Mouse (Mus musculus) lung, embryonic 14.5 days (tissue): ENCODE measurements around the gene 2010111I01Rik. TPM values are rescaled to one million over a fixed set of nuclear protein-coding genes. Genes with fewer than 3 reads are reported as not detected.

Source experiments
- ATAC-seq: fragments of 200-750 bp; cut with Nextera tagmentation; 2 replicates; pipeline ENCODE4 v1.8.0; 2017; ENCODE audit warnings: mild to moderate bottlenecking, moderate TSS enrichment, moderate library complexity; ENCODE audit not compliant: insufficient read depth
- DNase-seq: peaks from one replicate; pipeline ENCODE4 v3.0.0-alpha.2; 2015
- H3K27ac ChIP-seq: fragments of 300-500 bp; sonication (generic); 2 replicates; pipeline ENCODE4 v1.5.1; 2014; ENCODE audit warnings: low read depth, mild to moderate bottlenecking, moderate library complexity
- H3K27me3 ChIP-seq: fragments of 300-500 bp; sonication (generic); 2 replicates; pipeline ENCODE4 v1.6.1; 2014; ENCODE audit warnings: low read length, control low read depth; ENCODE audit not compliant: insufficient read depth
- H3K36me3 ChIP-seq: fragments of 300-500 bp; sonication (generic); 2 replicates; pipeline ENCODE4 v1.6.1; 2014; ENCODE audit warnings: control low read depth; ENCODE audit not compliant: insufficient read depth
- H3K4me1 ChIP-seq: fragments of 300-500 bp; sonication (generic); 2 replicates; pipeline ENCODE4 v1.6.1; 2014; ENCODE audit warnings: antibody characterized with exemption, control low read depth; ENCODE audit not compliant: insufficient read depth
- H3K4me2 ChIP-seq: fragments of 300-500 bp; sonication (generic); 2 replicates; pipeline ENCODE4 v1.6.1; 2014; ENCODE audit warnings: mild to moderate bottlenecking
- H3K4me3 ChIP-seq: fragments of 300-500 bp; sonication (generic); 2 replicates; pipeline ENCODE4 v1.5.1; 2014; ENCODE audit warnings: low read depth, low read length
- H3K9ac ChIP-seq: fragments of 300-500 bp; sonication (generic); 2 replicates; pipeline ENCODE4 v1.6.1; 2014
- H3K9me3 ChIP-seq: fragments of 300-500 bp; sonication (generic); 2 replicates; pipeline ENCODE4 v1.6.1; 2016; ENCODE audit warnings: low read depth, low read length, control low read depth
- CTCF ChIP-seq: IDR thresholded peaks from 2 replicates; pipeline ENCODE4 v1.5.1; 2016; ENCODE audit warnings: antibody characterized with exemption, low read depth
- WGBS: fragments of 180-500 bp; shearing (Covaris S2); extraction: QIAGEN DNeasy Blood & Tissue Kit; methylation state at CpG from one replicate; pipeline ENCODE4 v1.1.7; 2014; 5-methylcytosine and 5-hydroxymethylcytosine counted together
- polyA plus RNA-seq: library from polyadenylated mRNA; unstranded; fragments of >200 nt; fragmentation: Nextera tagmentation; extraction: Ambion mirVana; gene quantifications from 2 replicates; pipeline ENCODE4 v1.2.1, GENCODE M21; 2014

2010111I01Rik gene
- polyA plus RNA-seq, 1 experiment from 2014 or later: 156 TPM

DNA sequence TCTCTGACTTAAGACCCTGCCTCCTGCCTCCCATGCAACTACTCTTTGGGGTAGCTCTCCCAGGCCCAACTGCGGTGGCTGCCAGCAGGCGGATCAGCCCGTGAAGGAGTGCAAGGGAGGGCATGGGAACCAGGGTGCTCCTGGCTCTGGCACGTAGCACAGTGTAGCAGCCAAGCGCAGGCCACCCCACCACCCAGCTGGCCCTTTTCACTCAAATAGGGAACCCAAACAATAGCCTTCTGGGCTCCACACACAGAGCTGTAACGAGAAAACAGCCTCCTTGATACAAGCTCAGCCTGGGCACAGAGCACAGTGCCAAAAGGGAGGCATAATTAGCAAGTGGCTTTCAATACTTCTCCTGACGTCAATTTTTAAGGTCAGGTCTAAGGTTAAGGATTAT, 371.6 kb downstream of the 2010111I01Rik start:
- WGBS: 70% methylated on average over 7 of the region's 7 CpGs
- Histone ChIP-seq H3K4me2 (no peak overlapping the region), H3K4me1 (no peaks in the 10 kb centered on the region), H3K9me3 (no peaks in the 10 kb centered on the region), H3K4me3 (no peak overlapping the region), H3K36me3 (no peaks in the 10 kb centered on the region), H3K27ac (no peak overlapping the region), H3K27me3 (no peaks in the 10 kb centered on the region), H3K9ac (no peak overlapping the region)
- no peak for DNase-seq
- no peak for TF ChIP-seq CTCF
- ATAC-seq: no peak

DNA sequence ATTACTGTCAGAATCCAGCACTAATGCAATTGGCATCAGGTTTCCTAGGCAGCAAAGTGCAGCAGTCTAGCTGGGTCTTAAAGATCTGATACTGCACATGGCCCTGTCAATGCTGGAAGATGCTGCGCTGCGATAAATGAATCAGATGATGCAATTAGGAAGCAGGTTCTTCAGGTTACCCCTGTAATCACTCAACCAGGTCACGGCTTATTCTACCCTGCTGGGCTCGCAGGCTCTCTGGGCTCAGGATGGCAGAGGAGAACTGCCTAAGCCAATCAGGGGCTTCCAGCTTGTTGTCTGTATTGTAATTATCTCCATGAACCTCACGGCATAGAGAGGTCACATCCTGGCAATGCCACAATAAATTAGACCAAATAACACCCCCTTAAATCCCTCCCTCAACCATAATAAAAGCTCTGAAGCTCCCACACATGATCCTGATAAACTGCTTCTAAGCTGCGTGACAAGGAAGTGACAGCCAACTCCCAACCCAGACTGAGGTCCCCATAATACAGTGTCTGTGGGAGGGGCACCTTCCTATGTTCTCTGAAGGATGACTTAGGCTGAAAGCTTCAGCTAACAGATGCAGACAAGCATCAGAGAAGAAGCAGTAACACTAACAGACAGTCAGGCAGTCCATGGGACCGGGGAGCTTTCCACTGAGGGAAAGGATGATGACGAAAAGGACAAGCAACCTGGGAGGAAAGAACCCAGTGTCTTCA, 372.7 kb downstream of the 2010111I01Rik start:
- ATAC-seq (no peak), DNase-seq (no peak)
- H3K27ac ChIP-seq: no peak overlapping the region
- H3K4me3 ChIP-seq: no peak overlapping the region
- no peaks in the 10 kb centered on the region for H3K9me3 ChIP-seq
- no peaks in the 10 kb centered on the region for H3K4me1 ChIP-seq
- no peaks in the 10 kb centered on the region for H3K27me3 ChIP-seq
- TF ChIP-seq CTCF: no peak
- no peak overlapping the region for H3K4me2 ChIP-seq
- H3K36me3 ChIP-seq: no peaks in the 10 kb centered on the region
- WGBS: 69% methylated on average over 8 of the region's 8 CpGs
- H3K9ac ChIP-seq: no peak overlapping the region

GRCm38 (mm10) chr13:63339946-63340345, 375.3 kb downstream of the 2010111I01Rik start:
- Histone ChIP-seq H3K9ac (no peak overlapping the region), H3K4me1 (no peaks in the 10 kb centered on the region), H3K4me2 (no peak overlapping the region), H3K27me3 (no peaks in the 10 kb centered on the region), H3K36me3 (no peaks in the 10 kb centered on the region), H3K4me3 (no peak overlapping the region), H3K9me3 (no peaks in the 10 kb centered on the region), H3K27ac (no peak overlapping the region)
- ATAC-seq (no peak), DNase-seq (no peak)
- 83% methylated on average over 4 of the region's 4 CpGs for WGBS
- no peak for TF ChIP-seq CTCF

DNA sequence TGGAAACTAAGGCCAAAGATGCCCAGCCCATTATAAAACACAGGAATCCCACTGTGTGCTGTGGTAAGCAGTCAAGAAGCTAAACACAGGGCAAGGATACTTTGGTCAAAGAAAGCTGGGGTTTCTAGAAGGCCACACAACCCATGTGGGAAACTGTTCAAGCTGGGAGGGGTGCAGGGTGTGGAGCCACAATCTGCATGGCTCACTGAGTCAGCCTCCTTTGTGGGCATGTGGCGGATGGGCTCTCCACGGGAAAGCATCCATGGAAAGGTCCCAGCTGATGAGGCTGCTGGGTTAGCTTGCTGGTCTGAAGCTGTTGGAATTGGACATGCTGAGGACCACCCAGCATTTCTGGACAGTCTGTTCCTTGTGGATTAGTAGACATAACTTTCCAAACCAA, 378.1 kb downstream of the 2010111I01Rik start:
- TF ChIP-seq CTCF: no peak
- no peak for ATAC-seq
- DNase-seq: no peak

GRCm38 (mm10) chr13:63344481-63344880, 379.8 kb downstream of the 2010111I01Rik start:
- WGBS: 95% methylated on average over 3 of the region's 3 CpGs
- Histone ChIP-seq H3K4me1 (no peaks in the 10 kb centered on the region), H3K9ac (no peak overlapping the region)

More for the DNA sequence above, 378.1 kb downstream of the 2010111I01Rik start:
- H3K4me3 ChIP-seq: no peak overlapping the region
- no peaks in the 10 kb centered on the region for H3K27me3 ChIP-seq
- H3K36me3 ChIP-seq: no peaks in the 10 kb centered on the region
- 75% methylated on average over 2 of the region's 2 CpGs for WGBS
- no peak overlapping the region for H3K27ac ChIP-seq
- H3K4me1 ChIP-seq: no peaks in the 10 kb centered on the region
- no peak overlapping the region for H3K9ac ChIP-seq
- no peaks in the 10 kb centered on the region for H3K9me3 ChIP-seq
- H3K4me2 ChIP-seq: no peak overlapping the region

GRCm38 (mm10) chr13:63345476-63346225, 381.0 kb downstream of the 2010111I01Rik start:
- 71% methylated on average over 5 of the region's 5 CpGs for WGBS
- H3K27me3 ChIP-seq: no peaks in the 10 kb centered on the region
- no peak overlapping the region for H3K27ac ChIP-seq
- no peak overlapping the region for H3K4me2 ChIP-seq
- H3K9me3 ChIP-seq: no peaks in the 10 kb centered on the region
- TF ChIP-seq CTCF: no peak
- no peak overlapping the region for H3K4me3 ChIP-seq
- ATAC-seq (no peak), DNase-seq (no peak)
- H3K4me1 ChIP-seq: no peaks in the 10 kb centered on the region
- no peaks in the 10 kb centered on the region for H3K36me3 ChIP-seq
- H3K9ac ChIP-seq: no peak overlapping the region

More at GRCm38 (mm10) chr13:63344481-63344880, 379.8 kb downstream of the 2010111I01Rik start:
- no peaks in the 10 kb centered on the region for H3K36me3 ChIP-seq
- no peaks in the 10 kb centered on the region for H3K9me3 ChIP-seq
- TF ChIP-seq CTCF: no peak
- no peak overlapping the region for H3K27ac ChIP-seq
- ATAC-seq (no peak), DNase-seq (no peak)
- H3K4me2 ChIP-seq: no peak overlapping the region
- H3K4me3 ChIP-seq: no peak overlapping the region
- no peaks in the 10 kb centered on the region for H3K27me3 ChIP-seq

- no peak for TF ChIP-seq CTCF
Measured at GRCm38 (mm10) chr13:63347639-63348038, 382.9 kb downstream of the 2010111I01Rik start.

More at GRCm38 (mm10) chr13:63347639-63348038, 382.9 kb downstream of the 2010111I01Rik start:
- DNase-seq: no peak
- Histone ChIP-seq H3K4me1 (no peaks in the 10 kb centered on the region), H3K27ac (no peak overlapping the region), H3K9me3 (no peaks in the 10 kb centered on the region), H3K4me2 (no peak overlapping the region), H3K27me3 (no peaks in the 10 kb centered on the region), H3K36me3 (no peaks in the 10 kb centered on the region), H3K4me3 (no peak overlapping the region), H3K9ac (no peak overlapping the region)
- ATAC-seq: no peak
- WGBS: 66% methylated on average over 2 of the region's 2 CpGs
